Mouse (Mus musculus) megakaryocyte, embryonic 14.5 days (primary cell): ENCODE results near the gene Hopx. TPM values are rescaled to one million over a fixed set of nuclear protein-coding genes. Genes with fewer than 3 reads are reported as not detected.

Experiments
- H3K27me3 ChIP-seq: replicated peaks from 2 replicates; pipeline ENCODE3; 2012; ENCODE audit warnings: inconsistent platforms
- H3K36me3 ChIP-seq: replicated peaks from 2 replicates; pipeline ENCODE3; 2012; ENCODE audit warnings: low read length, inconsistent platforms, mixed read lengths
- H3K4me1 ChIP-seq: 2 replicates; pipeline ENCODE4 v1.6.1; 2012; ENCODE audit warnings: inconsistent platforms
- H3K4me3 ChIP-seq: replicated peaks from 2 replicates; pipeline ENCODE3; 2012; ENCODE audit warnings: moderate library complexity, mild to moderate bottlenecking, inconsistent platforms
- H3K9me3 ChIP-seq: 2 replicates; pipeline ENCODE4 v1.6.1; 2012; ENCODE audit warnings: inconsistent platforms
- FLI1 ChIP-seq: IDR thresholded peaks from 2 replicates; pipeline ENCODE4 v1.6.1; 2012; ENCODE audit warnings: low read length, inconsistent platforms, mixed read lengths
- GATA1 ChIP-seq: IDR thresholded peaks from 3 replicates; pipeline ENCODE4 v1.6.1; 2012; ENCODE audit warnings: mixed read lengths, low read length, inconsistent platforms, borderline replicate concordance
- polyA plus RNA-seq: library from polyadenylated mRNA; stranded (reverse); fragments of >175 nt; gene quantifications from 2 replicates; pipeline ENCODE4 v1.2.3, GENCODE M21; 2012; ENCODE audit warnings: low replicate concordance; ENCODE audit not compliant: insufficient read depth

Hopx gene
- 2.5 TPM in 1 of 2 replicates, not detected in the other for polyA plus RNA-seq

DNA sequence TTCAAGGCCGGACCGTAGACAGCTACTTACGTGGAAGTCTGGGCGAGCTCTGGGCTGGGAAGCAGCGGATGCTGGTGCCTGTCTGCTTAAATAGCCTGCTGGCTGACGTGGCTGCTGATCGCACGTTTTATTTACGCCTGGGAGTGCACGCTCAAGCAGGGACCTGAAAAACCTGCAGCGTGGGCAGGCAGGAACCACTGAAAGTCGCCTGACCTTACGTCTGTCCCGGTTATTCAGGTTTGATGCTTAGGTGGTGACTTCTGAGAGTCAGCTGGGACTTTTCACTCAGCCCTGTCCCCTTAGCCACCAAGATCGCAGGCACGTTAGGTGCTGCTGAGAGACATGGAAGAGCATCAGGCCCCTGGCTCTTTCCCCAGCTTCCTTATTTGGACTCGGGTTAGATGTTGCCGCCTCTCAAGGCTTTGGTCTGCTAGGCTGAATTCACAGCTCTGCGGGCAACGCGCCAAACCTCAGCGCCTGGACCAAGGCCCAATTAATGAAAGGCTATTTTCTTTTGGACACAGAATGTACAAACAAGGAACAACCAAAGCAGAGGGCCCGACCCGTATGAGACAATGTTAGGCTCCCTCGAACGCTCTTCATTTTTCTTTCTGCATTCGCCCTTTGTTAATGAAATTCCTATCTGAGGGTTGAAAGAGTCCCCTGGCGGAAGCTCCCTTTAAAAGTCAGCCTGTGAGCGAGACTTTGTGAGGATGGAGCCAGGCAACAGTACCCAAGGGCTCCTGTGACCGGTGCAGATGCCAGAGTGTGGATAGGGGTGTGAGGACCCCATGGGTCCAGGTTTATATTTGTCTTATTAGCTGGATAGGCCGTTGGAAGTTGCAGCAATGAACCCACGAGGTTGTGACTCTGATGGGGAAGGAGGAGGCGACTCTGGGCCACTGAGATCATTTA is at the start of gene Hopx:
Hopx (minus strand) TSS at position 305 of the 915 bp plus-strand sequence.
- Histone ChIP-seq H3K4me1 (peaks cover 13% of the 10 kb centered on the region), H3K36me3 (no peaks in the 10 kb centered on the region), H3K27me3 (peaks cover 58% of the 10 kb centered on the region), H3K9me3 (no peaks in the 10 kb centered on the region), H3K4me3 (no peak within 1 kb of the TSS)
- TF ChIP-seq GATA1 (no peak), FLI1 (no peak)

DNA sequence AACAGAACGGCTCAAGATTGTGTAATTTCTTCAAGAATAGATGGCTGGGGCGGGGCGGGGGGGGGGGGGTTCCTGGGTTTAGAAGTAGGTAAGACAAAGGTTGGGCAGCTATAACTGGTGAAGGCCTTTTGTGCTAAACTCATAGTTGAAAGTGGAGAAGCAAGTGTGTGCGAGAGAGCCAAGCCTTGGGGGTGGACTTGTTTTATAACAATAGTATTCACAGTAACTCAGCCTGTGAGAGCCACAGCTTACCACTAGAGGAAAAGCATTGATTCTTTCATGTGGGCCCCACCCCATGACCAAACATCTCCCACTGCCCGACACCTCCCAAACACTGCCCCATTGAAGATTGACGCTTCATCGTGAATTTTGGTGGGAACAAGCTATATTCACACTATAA is 48.7 kb upstream of the Hopx start:
- Histone ChIP-seq H3K4me1 (peaks cover 14% of the 10 kb centered on the region; the same call in 1 of the 2 replicates), H3K9me3 (peaks cover 8% of the 10 kb centered on the region), H3K36me3 (no peaks in the 10 kb centered on the region), H3K27me3 (peaks cover 47% of the 10 kb centered on the region), H3K4me3 (no peak overlapping the region)
- TF ChIP-seq GATA1 (no peak), FLI1 (no peak)

DNA sequence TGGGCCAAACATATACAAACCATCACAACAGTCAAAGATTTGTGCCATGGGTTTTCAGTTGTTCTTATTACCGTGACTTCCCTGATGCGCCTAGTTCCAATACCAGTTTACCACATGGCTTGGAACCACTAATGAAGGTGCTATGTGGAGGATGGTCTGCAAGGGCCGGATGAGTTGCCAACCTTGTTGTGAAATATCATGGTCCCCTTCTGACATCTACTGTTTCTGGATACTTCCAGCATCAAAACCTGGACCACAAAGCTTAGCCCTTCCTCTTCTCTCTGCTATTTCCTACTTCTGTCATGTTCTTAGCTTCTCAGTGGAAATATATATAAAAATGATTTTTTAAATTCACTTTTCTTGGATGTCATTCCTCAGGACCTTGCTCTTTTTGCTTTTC is 47.6 kb upstream of the Hopx start:
- no peak overlapping the region for H3K4me3 ChIP-seq
- TF ChIP-seq GATA1 (no peak), FLI1 (no peak)
- H3K4me1 ChIP-seq = peaks cover 14% of the 10 kb centered on the region; the same call in 1 of the 2 replicates

DNA sequence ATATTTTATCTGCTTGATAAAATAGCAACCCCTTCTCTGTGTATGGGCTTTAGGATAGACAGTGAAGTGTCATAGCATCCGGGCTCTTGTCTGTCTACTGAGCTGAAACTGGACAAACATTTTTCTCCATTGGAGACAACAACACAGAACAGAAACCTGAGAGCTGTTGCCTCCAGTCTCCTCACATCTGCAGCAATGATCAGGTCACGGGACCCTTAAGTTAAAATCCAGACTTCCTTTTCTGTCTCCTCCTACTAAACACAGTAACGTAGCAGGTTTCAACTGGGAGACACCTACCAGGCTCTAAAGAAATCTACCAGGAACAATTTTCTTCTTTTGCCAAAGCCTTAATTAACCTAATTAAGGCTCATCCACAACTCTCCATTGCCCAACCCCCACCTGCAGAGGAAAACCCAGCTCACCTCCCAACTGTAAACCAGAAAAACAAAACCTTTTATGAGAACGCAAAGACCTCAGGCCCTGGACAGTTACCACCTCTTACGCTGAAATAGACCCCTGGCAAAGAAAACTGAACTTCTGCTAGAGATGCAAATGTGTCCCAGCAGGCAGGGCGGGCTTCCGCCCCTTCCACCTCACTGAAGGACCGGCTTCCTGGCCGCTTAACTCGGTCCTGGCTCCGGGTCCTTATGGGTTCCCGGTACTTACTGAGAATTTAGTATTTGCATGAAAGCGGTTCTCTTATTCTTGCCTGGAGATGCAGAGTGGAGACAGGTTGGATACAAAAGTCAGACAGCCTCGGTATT is 43.0 kb upstream of the Hopx start:
- TF ChIP-seq GATA1 (no peak), FLI1 (no peak)
- Histone ChIP-seq H3K9me3 (peaks cover 8% of the 10 kb centered on the region), H3K27me3 (peaks cover 59% of the 10 kb centered on the region), H3K4me3 (no peak overlapping the region), H3K36me3 (no peaks in the 10 kb centered on the region), H3K4me1 (no peaks in the 10 kb centered on the region)

More for the DNA sequence above, 47.6 kb upstream of the Hopx start:
- Histone ChIP-seq H3K27me3 (peaks cover 49% of the 10 kb centered on the region), H3K9me3 (peaks cover 8% of the 10 kb centered on the region), H3K36me3 (no peaks in the 10 kb centered on the region)

DNA sequence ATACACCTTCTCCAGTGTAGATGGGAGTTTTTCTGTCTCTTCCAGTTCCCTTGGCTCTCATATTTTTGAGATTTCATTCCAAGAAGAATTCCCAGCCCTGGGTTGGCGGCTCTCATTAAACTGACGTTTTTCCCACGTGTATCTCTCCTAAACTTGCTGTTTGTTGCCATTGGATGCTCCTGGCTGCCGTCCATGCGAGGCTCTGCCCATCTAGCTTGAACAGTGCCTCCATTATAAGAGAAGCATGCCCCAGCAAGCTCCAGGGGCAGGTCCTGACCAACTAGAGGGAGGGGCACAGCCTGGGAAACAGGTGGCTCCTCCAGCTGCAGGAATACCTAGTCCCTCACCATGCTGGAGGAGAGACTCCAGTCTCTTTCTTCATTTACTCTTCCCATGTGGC is 42.0 kb upstream of the Hopx start:
- Histone ChIP-seq H3K4me3 (no peak overlapping the region), H3K27me3 (peaks cover 58% of the 10 kb centered on the region), H3K9me3 (peaks cover 6% of the 10 kb centered on the region), H3K36me3 (no peaks in the 10 kb centered on the region), H3K4me1 (peaks cover 2% of the 10 kb centered on the region)
- TF ChIP-seq GATA1 (no peak), FLI1 (no peak)

- Histone ChIP-seq H3K36me3 (no peaks in the 10 kb centered on the region), H3K4me1 (peaks cover 13% of the 10 kb centered on the region), H3K9me3 (no peaks in the 10 kb centered on the region), H3K27me3 (peaks cover 55% of the 10 kb centered on the region), H3K4me3 (no peak overlapping the region)
- no peak for TF ChIP-seq GATA1
- TF ChIP-seq FLI1 = no peak
Observed at GRCm38 (mm10) chr5:77155526-77155925, 40.6 kb upstream of the Hopx start.

DNA sequence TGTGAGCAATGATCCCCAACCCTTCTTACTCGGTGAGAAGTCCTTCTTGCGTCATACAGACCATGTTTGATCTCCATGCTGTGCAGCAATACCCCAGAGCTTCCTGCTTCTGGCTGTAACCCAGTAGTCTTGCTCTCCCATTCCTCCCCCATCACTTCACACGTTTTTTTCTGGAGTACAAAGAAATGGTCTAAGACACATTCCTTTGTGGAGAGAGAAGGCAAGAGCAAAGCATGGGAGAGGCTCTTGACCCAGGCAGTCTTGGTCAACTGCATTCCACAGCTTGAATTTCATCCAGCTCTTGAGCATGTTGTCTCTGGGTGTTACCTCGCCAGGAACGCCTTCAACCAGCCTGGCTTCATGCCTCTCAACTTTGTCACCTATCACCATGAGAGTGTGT is 39.9 kb upstream of the Hopx start:
- Histone ChIP-seq H3K4me3 (no peak overlapping the region), H3K4me1 (peaks cover 13% of the 10 kb centered on the region), H3K27me3 (peaks cover 52% of the 10 kb centered on the region), H3K9me3 (no peaks in the 10 kb centered on the region), H3K36me3 (no peaks in the 10 kb centered on the region)
- no peak for TF ChIP-seq GATA1
- no peak for TF ChIP-seq FLI1

GRCm38 (mm10) chr5:77151738-77152137 is 36.8 kb upstream of the Hopx start:
- H3K4me3 ChIP-seq = no peak overlapping the region
- H3K36me3 ChIP-seq = no peaks in the 10 kb centered on the region
- no peaks in the 10 kb centered on the region for H3K9me3 ChIP-seq
- H3K27me3 ChIP-seq = peaks cover 36% of the 10 kb centered on the region
- peaks cover 32% of the 10 kb centered on the region for H3K4me1 ChIP-seq
- no peak for TF ChIP-seq FLI1
- TF ChIP-seq GATA1 = no peak

DNA sequence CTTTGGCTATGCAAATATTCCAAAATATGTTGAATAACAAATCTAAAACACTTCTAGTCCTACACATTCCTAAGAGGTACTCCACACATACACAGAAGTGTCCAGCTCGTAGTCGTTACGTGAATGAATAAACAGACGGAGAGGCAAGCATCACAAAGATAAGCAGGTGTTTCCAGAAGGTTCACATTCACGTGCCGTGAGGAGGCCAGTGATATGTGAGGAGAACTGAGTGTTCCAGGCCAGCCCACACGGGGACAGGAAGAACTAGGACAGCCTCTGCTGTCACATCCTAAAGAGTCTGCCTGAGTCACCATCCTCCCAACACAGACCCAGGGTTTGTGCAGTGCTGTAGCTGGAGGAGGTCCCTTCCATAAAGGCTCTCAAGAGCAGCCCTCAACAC is 36.2 kb upstream of the Hopx start:
- peaks cover 36% of the 10 kb centered on the region for H3K27me3 ChIP-seq
- TF ChIP-seq GATA1 = no peak
- TF ChIP-seq FLI1 = no peak

DNA sequence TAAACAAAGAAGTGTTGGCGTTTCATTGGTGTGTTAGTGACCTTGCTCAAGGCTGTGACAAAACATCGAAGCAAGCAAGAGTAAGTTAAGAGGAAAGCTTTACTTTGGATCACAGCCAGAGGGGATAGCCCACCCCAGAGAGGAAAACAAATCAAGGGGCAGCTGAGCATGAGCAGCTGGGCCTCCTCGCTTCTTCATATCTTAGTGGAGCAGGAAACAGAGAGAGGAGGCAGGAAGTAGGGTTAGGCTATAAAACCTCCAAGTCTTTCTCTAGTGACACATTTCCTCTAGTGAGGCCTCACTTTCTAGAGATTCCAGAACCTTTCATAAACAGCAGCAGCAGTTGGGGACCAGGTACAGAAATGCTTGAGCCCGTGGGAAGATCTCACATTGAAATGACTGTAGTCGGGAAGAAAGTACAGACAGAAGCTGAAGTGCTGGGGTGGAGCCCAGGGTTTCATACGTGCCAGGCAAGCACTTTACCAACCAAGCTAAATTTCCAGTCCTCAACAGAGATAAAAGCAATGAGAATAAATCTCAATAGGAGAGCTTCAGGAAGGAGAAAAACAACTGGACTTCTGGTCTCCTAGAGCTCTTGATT is 33.2 kb upstream of the Hopx start:
- Histone ChIP-seq H3K4me3 (peak overlapping the region; percentile 42), H3K4me1 (peaks cover 52% of the 10 kb centered on the region), H3K27me3 (peaks cover 22% of the 10 kb centered on the region), H3K9me3 (no peaks in the 10 kb centered on the region), H3K36me3 (no peaks in the 10 kb centered on the region)
- TF ChIP-seq GATA1 = no peak
- TF ChIP-seq FLI1 = 0 out of 2 replicates have a peak, but pooled peaks have one; percentile 31

More for the DNA sequence above, 36.2 kb upstream of the Hopx start:
- H3K4me1 ChIP-seq = peaks cover 39% of the 10 kb centered on the region
- H3K9me3 ChIP-seq = no peaks in the 10 kb centered on the region
- H3K36me3 ChIP-seq = no peaks in the 10 kb centered on the region
- peak overlapping the region; percentile 6 for H3K4me3 ChIP-seq
